Mouse (Mus musculus) ES-Bruce4 (cell line): ENCODE data around the gene Elmo3. TPM values are rescaled to one million over a fixed set of nuclear protein-coding genes. Genes with fewer than 3 reads are reported as not detected.

Experiments
- H3K27ac ChIP-seq: 2 replicates; pipeline ENCODE4 v1.5.1; 2012; ENCODE audit warnings: low read length, inconsistent platforms; ENCODE audit not compliant: insufficient read depth
- H3K27me3 ChIP-seq: 2 replicates; pipeline ENCODE4 v1.6.1; 2012; ENCODE audit warnings: mild to moderate bottlenecking, low read length, inconsistent platforms; ENCODE audit not compliant: control insufficient read depth, poor library complexity, insufficient read depth, severe bottlenecking
- H3K36me3 ChIP-seq: 2 replicates; pipeline ENCODE4 v1.6.1; 2012; ENCODE audit warnings: inconsistent platforms, mild to moderate bottlenecking, low read length, moderate library complexity; ENCODE audit not compliant: control insufficient read depth, poor library complexity, insufficient read depth, severe bottlenecking
- H3K4me1 ChIP-seq: one replicate; pipeline ENCODE4 v1.8.1; 2011; ENCODE audit warnings: low read length; ENCODE audit not compliant: control insufficient read depth, insufficient read depth
- H3K4me3 ChIP-seq: 2 replicates; pipeline ENCODE4 v1.5.1; 2011; ENCODE audit warnings: low read depth, mild to moderate bottlenecking, low read length
- H3K9ac ChIP-seq: 2 replicates; pipeline ENCODE4 v1.6.1; 2012; ENCODE audit warnings: low read depth, mild to moderate bottlenecking, inconsistent platforms; ENCODE audit not compliant: poor library complexity, severe bottlenecking
- H3K9me3 ChIP-seq: replicated peaks from 2 replicates; pipeline ENCODE4 v1.6.1; 2012; ENCODE audit warnings: mild to moderate bottlenecking, low read length, inconsistent platforms; ENCODE audit not compliant: control insufficient read depth, poor library complexity, insufficient read depth, severe bottlenecking
- CTCF ChIP-seq: IDR thresholded peaks from one replicate; pipeline ENCODE4 v1.8.1; 2011; ENCODE audit warnings: low read depth, low read length
- EP300 ChIP-seq: IDR thresholded peaks from 2 replicates; pipeline ENCODE4 v1.6.1; 2011; ENCODE audit warnings: low read depth, low read length; ENCODE audit not compliant: insufficient read depth
- POLR2A ChIP-seq: IDR thresholded peaks from one replicate; pipeline ENCODE4 v1.8.1; 2011; ENCODE audit warnings: low read length; ENCODE audit not compliant: insufficient read depth
- polyA plus RNA-seq: library from polyadenylated mRNA; stranded (reverse); fragments of >200 nt; gene quantifications from 2 replicates; pipeline ENCODE4 v1.2.4, GENCODE M21; 2011; ENCODE audit warnings: low read depth; ENCODE audit not compliant: missing spikeins, insufficient read depth, insufficient read length

Gene Elmo3
- polyA plus RNA-seq, 1 experiment = 15.6 TPM

DNA sequence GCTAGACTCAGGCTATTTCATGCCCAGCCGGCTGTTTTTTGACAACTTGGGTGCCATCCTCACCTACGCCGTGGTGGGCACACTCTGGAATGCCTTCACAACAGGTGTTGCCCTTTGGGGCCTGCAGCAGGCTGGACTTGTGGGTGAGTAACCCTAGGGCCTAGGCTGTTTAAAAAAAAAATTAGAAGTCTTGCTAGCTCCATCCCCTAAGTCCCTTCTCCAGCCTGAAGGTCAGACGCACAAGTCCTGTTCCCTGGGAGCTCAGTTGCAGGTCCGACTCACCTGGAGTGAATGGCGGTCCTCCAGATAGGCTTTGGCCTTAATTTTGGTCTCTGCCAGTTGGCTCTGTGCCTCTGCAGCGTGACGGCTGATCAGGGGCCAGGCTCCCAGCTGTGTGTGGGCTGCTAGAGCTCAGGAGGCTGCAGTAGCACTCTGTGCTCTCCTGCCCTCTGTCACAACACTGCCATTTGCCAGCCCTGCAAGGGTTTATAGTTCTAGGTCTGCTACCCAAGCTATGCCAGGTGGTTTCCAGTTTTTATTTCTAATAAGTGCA, 48.3 kb downstream of the Elmo3 start:
- H3K4me1 ChIP-seq = peaks cover 2% of the 10 kb centered on the region
- no peak overlapping the region for H3K9ac ChIP-seq
- no peaks in the 10 kb centered on the region for H3K36me3 ChIP-seq
- no peak overlapping the region for H3K27ac ChIP-seq
- 0 out of 2 replicates have a peak, but pooled peaks cover 3% of the 10 kb centered on the region for H3K27me3 ChIP-seq
- no peaks in the 10 kb centered on the region for H3K9me3 ChIP-seq
- H3K4me3 ChIP-seq = no peak overlapping the region
- no peak for TF ChIP-seq POLR2A
- TF ChIP-seq CTCF = no peak
- TF ChIP-seq EP300 = no peak

DNA sequence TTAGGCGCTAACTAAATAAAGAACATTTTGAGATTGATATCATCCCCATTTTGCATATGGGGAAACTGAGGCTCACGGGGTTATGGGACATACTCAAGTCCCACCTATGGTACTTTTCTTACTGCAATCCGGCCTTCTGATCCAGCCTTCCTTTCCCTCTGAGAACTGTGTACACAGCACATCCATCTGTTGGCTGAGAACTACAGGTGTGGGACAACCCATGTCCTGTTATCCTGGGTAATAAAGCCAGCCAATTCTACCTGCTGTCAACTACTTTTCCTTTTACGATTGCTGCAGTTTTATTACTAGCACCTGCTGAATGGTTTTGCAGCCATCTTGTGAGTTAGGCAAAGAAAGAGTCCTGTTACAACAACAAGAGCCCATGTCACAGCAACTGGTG, 49.1 kb downstream of the Elmo3 start:
- 0 out of 2 replicates have a peak, but pooled peaks cover 3% of the 10 kb centered on the region for H3K27me3 ChIP-seq
- no peak overlapping the region for H3K27ac ChIP-seq
- no peak overlapping the region for H3K4me3 ChIP-seq
- no peak overlapping the region for H3K9ac ChIP-seq
- TF ChIP-seq POLR2A = no peak
- TF ChIP-seq CTCF = no peak
- no peak for TF ChIP-seq EP300
- H3K36me3 ChIP-seq = no peaks in the 10 kb centered on the region
- peaks cover 5% of the 10 kb centered on the region for H3K4me1 ChIP-seq
- H3K9me3 ChIP-seq = no peaks in the 10 kb centered on the region

DNA sequence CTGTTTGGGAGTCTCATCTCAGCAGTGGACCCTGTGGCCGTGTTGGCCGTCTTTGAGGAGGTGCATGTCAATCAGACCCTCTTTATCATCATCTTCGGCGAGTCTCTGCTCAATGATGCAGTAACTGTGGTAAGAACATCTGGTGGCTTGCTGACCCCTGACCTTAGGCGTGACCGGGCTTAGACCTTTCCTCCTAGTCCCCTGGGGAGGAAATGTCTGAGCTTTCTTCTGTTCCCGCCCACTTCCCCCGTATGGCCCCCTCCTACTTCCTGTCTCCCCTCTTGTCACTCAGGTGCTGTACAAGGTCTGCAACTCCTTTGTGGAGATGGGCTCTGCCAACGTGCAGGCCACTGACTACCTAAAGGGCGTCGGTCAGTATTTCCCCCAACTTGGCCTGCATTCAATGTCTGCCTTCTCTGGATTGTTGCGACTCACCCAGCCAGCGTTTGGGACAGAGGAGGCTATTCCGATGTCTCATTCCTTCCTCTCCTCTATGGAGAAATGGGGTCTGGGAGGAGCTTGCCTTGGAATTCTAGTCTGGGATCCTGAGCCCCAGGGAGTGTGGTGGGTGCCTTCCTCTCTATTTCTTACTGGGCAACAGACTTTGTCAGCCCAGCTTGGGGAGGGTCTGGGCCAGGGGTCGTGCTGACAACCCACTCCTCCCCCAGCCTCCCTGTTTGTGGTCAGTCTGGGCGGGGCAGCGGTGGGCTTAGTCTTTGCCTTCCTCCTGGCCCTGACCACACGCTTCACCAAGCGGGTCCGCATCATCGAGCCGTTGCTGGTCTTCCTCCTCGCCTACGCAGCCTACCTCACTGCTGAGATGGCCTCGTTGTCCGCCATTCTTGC, 50.0 kb downstream of the Elmo3 start:
- H3K4me1 ChIP-seq = peaks cover 5% of the 10 kb centered on the region
- no peaks in the 10 kb centered on the region for H3K27me3 ChIP-seq
- H3K4me3 ChIP-seq = peak overlapping the region; percentile 31
- no peak for TF ChIP-seq CTCF
- TF ChIP-seq EP300 = no peak
- no peak for TF ChIP-seq POLR2A
- no peak overlapping the region for H3K27ac ChIP-seq
- H3K9ac ChIP-seq = no peak overlapping the region
- no peaks in the 10 kb centered on the region for H3K9me3 ChIP-seq
- no peaks in the 10 kb centered on the region for H3K36me3 ChIP-seq

DNA sequence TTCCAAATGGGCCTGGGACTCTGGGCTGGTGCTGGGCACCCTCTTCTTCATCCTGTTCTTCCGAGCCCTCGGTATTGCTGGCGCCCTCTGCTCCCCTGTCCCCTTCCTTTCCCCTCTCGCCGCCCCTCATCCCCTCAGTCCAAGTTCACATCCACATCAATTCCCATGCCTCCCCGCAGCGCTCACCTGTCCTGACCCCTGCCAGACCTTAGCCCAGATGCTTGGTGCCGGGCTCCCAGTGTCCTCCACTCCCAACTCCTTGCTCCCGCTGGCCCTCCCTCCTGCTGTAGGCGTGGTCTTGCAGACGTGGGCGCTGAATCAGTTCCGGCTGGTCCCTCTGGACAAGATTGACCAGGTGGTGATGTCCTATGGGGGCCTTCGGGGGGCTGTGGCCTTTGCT, 51.3 kb downstream of the Elmo3 start:
- H3K27me3 ChIP-seq = no peaks in the 10 kb centered on the region
- no peak for TF ChIP-seq CTCF
- no peak for TF ChIP-seq EP300
- no peak for TF ChIP-seq POLR2A
- no peak overlapping the region for H3K9ac ChIP-seq
- peaks cover 5% of the 10 kb centered on the region for H3K4me1 ChIP-seq
- no peaks in the 10 kb centered on the region for H3K9me3 ChIP-seq
- H3K27ac ChIP-seq = no peak overlapping the region
- H3K4me3 ChIP-seq = no peak overlapping the region
- no peaks in the 10 kb centered on the region for H3K36me3 ChIP-seq

DNA sequence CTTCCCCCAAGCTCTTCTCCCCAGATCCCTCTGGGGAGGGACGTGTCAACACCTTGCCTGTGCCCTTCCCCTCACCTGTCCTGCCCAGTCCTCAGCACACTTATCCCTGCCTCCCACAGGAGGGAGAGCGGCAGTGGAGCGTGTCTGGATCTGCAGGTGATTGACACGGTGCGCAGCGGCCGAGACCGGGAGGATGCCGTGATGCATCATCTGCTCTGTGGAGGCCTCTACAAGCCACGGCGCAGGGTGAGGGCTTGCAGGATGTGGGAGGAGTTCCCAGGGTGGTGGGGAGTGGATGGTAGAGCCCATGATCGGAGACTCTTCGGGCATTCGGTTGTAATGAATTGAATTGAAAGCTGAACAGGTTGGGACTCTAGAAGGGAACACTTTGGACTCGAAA, 53.8 kb downstream of the Elmo3 start:
- no peak overlapping the region for H3K4me3 ChIP-seq
- no peak overlapping the region for H3K27ac ChIP-seq
- H3K36me3 ChIP-seq = no peaks in the 10 kb centered on the region
- no peaks in the 10 kb centered on the region for H3K9me3 ChIP-seq
- H3K9ac ChIP-seq = no peak overlapping the region
- no peaks in the 10 kb centered on the region for H3K27me3 ChIP-seq
- H3K4me1 ChIP-seq = peaks cover 5% of the 10 kb centered on the region
- TF ChIP-seq POLR2A = no peak
- TF ChIP-seq EP300 = no peak
- TF ChIP-seq CTCF = no peak

DNA sequence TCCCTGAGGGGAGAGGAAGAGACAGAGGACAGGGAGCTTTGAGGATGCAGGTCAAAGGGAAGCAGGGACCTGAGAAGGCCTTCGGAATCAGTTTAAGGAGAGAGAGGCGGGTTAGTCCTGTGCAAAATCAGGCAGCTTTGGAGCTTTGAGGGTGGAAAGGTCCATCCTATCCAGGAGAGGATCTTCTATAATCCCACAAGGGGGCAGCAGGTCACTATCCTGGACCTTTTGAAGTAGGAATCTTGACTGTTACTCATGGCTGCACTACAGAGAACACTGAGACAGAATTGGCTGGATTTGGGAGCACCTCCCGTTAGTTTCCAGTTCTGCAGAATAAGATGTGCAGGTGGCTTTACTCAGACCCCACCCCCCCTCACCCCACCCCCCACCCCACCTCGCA, 54.2 kb downstream of the Elmo3 start:
- no peak overlapping the region for H3K4me3 ChIP-seq
- H3K9ac ChIP-seq = no peak overlapping the region
- peaks cover 5% of the 10 kb centered on the region for H3K4me1 ChIP-seq
- no peak for TF ChIP-seq CTCF
- TF ChIP-seq EP300 = no peak
- no peak for TF ChIP-seq POLR2A
- no peaks in the 10 kb centered on the region for H3K27me3 ChIP-seq
- H3K9me3 ChIP-seq = no peaks in the 10 kb centered on the region
- H3K27ac ChIP-seq = no peak overlapping the region
- no peaks in the 10 kb centered on the region for H3K36me3 ChIP-seq

Other genes starting within 250 kb of the Elmo3 start
- not detected in 2 replicates for gene Ces3b, start 221.8 kb upstream of the Elmo3 start, polyA plus RNA-seq
- not detected in 2 replicates for gene Ces4a, start 173.8 kb upstream of the Elmo3 start, polyA plus RNA-seq
- 77.5 and 85.5 TPM in 2 replicates for gene Cbfb, start 134.9 kb upstream of the Elmo3 start, polyA plus RNA-seq
- 88.0 and 90.7 TPM in 2 replicates for gene D230025D16Rik, start 80.5 kb upstream of the Elmo3 start, polyA plus RNA-seq
- 0.37 and 0.67 TPM in 2 replicates for gene B3gnt9, start 50.4 kb upstream of the Elmo3 start, polyA plus RNA-seq
- gene Tradd, start 41.0 kb upstream of the Elmo3 start, polyA plus RNA-seq = 4.7 and 5.6 TPM in 2 replicates
- gene Fbxl8, start 41.0 kb upstream of the Elmo3 start, polyA plus RNA-seq = 1.5 and 1.9 TPM in 2 replicates
- gene Hsf4, start 35.8 kb upstream of the Elmo3 start, polyA plus RNA-seq = 1.1 and 1.4 TPM in 2 replicates
- gene Nol3, start 29.5 kb upstream of the Elmo3 start, polyA plus RNA-seq = 0.94 and 1.4 TPM in 2 replicates
- 8.2 and 9.4 TPM in 2 replicates for gene 4931428F04Rik, start 15.7 kb upstream of the Elmo3 start, polyA plus RNA-seq
- 2.3 and 3.7 TPM in 2 replicates for gene Exoc3l, start 9.5 kb upstream of the Elmo3 start, polyA plus RNA-seq
- gene E2f4, start 7.9 kb upstream of the Elmo3 start, polyA plus RNA-seq = 104 and 109 TPM in 2 replicates
- 1.5 and 1.9 TPM in 2 replicates for gene Lrrc29, start 20.7 kb downstream of the Elmo3 start, polyA plus RNA-seq
- 31.8 and 33.3 TPM in 2 replicates for gene Tmem208, start 20.8 kb downstream of the Elmo3 start, polyA plus RNA-seq
- gene Fhod1, start 42.4 kb downstream of the Elmo3 start, polyA plus RNA-seq = 13.0 and 15.4 TPM in 2 replicates
- gene Slc9a5, start 43.2 kb downstream of the Elmo3 start, polyA plus RNA-seq = 13.7 and 14.7 TPM in 2 replicates
- gene Plekhg4, start 67.7 kb downstream of the Elmo3 start, polyA plus RNA-seq = 2.6 and 3.2 TPM in 2 replicates
- gene Kctd19, start 107.9 kb downstream of the Elmo3 start, polyA plus RNA-seq = 2.4 and 3.7 TPM in 2 replicates
- 0.35 and 1.3 TPM in 2 replicates for gene Lrrc36, start 108.0 kb downstream of the Elmo3 start, polyA plus RNA-seq
- gene Tppp3, start 165.9 kb downstream of the Elmo3 start, polyA plus RNA-seq = 14.4 and 19.0 TPM in 2 replicates
- gene Zdhhc1, start 191.3 kb downstream of the Elmo3 start, polyA plus RNA-seq = 6.8 and 9.2 TPM in 2 replicates
- gene Hsd11b2, start 213.2 kb downstream of the Elmo3 start, polyA plus RNA-seq = 0.54 and 0.61 TPM in 2 replicates